Mouse (Mus musculus) embryonic facial prominence, embryonic 10.5 days (tissue): ENCODE measurements around the gene 4921511M17Rik. TPM values are rescaled to one million over a fixed set of nuclear protein-coding genes. Genes with fewer than 3 reads are reported as not detected.
"Not testable (repeated sequence)": the region's sequence is repeated elsewhere in the genome, so short reads cannot be mapped to it uniquely, and the experiment has no call there.

Experiments used
- DNase-seq: peaks from one replicate; pipeline ENCODE4 v3.0.0-alpha.2; 2017; ENCODE audit warnings: low spot score
- H3K27ac ChIP-seq: fragments of 300-500 bp; sonication (generic); replicated peaks from 2 replicates; pipeline ENCODE4 v1.5.1; 2016; ENCODE audit warnings: mild to moderate bottlenecking
- H3K27me3 ChIP-seq: fragments of 300-500 bp; sonication (generic); replicated peaks from 2 replicates; pipeline ENCODE4 v1.6.1; 2016; ENCODE audit warnings: low read depth, mild to moderate bottlenecking; ENCODE audit not compliant: poor library complexity, severe bottlenecking
- H3K36me3 ChIP-seq: fragments of 300-500 bp; sonication (generic); replicated peaks from 2 replicates; pipeline ENCODE4 v1.6.1; 2016; ENCODE audit warnings: mild to moderate bottlenecking, moderate library complexity
- H3K4me1 ChIP-seq: fragments of 300-500 bp; sonication (generic); 2 replicates; pipeline ENCODE4 v1.6.1; 2016
- H3K4me3 ChIP-seq: fragments of 300-500 bp; sonication (generic); 2 replicates; pipeline ENCODE4 v1.5.1; 2016; ENCODE audit warnings: mild to moderate bottlenecking, moderate library complexity
- H3K9me3 ChIP-seq: fragments of 300-500 bp; sonication (generic); 2 replicates; pipeline ENCODE4 v1.6.1; 2016; ENCODE audit warnings: mild to moderate bottlenecking
- WGBS: fragments of 180-500 bp; shearing (Covaris S2); methylation state at CpG from one replicate; pipeline ENCODE4 v1.1.7; 2016; 5-methylcytosine and 5-hydroxymethylcytosine counted together
- polyA plus RNA-seq: library from polyadenylated mRNA; unstranded; fragments of >200 nt; fragmentation: Nextera tagmentation; extraction: Ambion mirVana; gene quantifications from 2 replicates; pipeline ENCODE4 v1.2.1, GENCODE M21; 2016

Gene 4921511M17Rik
- not detected in 2 replicates for polyA plus RNA-seq

- not testable (repeated sequence) for H3K9me3 ChIP-seq, DNase-seq, H3K36me3 ChIP-seq, H3K27me3 ChIP-seq, H3K27ac ChIP-seq, H3K4me1 ChIP-seq, H3K4me3 ChIP-seq
Observed at GRCm38 (mm10) chrX:154033727-154034126, at the start of gene 4921511M17Rik. TSS of gene 4921511M17Rik (minus strand) at chrX:154033827.

GRCm38 (mm10) chrX:154054939-154055338, 21.3 kb upstream of the 4921511M17Rik start, which contains the start of gene Gm10057:
TSS of gene Gm10057 (minus strand) at chrX:154055039.
- H3K27ac ChIP-seq, H3K9me3 ChIP-seq, H3K36me3 ChIP-seq, H3K4me1 ChIP-seq, DNase-seq, H3K4me3 ChIP-seq, H3K27me3 ChIP-seq: not testable (repeated sequence)

GRCm38 (mm10) chrX:154012540-154012939, 21.1 kb downstream of the 4921511M17Rik start, which contains the start of gene Samt1:
TSS of gene Samt1 (minus strand) at chrX:154012640.
- H3K4me3 ChIP-seq, DNase-seq, H3K27me3 ChIP-seq, H3K9me3 ChIP-seq, H3K27ac ChIP-seq, H3K36me3 ChIP-seq, H3K4me1 ChIP-seq: not testable (repeated sequence)

- no CpG with 5 or more reads among the region's 2 CpGs for whole genome bisulfite sequencing
- not testable (repeated sequence) for H3K4me3 ChIP-seq, H3K9me3 ChIP-seq, H3K27ac ChIP-seq, H3K4me1 ChIP-seq, H3K36me3 ChIP-seq, H3K27me3 ChIP-seq, DNase-seq
Observed at GRCm38 (mm10) chrX:153976914-153977313, 56.7 kb downstream of the 4921511M17Rik start.

- H3K9me3 ChIP-seq, H3K4me3 ChIP-seq, H3K4me1 ChIP-seq, H3K27me3 ChIP-seq, H3K27ac ChIP-seq, DNase-seq, H3K36me3 ChIP-seq: not testable (repeated sequence)
- 19% methylated on average over 4 of the region's 4 CpGs for WGBS
Observed at GRCm38 (mm10) chrX:153976467-153976866, 57.2 kb downstream of the 4921511M17Rik start.

- 0 out of 2 replicates have a peak, but pooled peaks cover 2% of the 10 kb centered on the region for H3K9me3 ChIP-seq
- no peaks in the 10 kb centered on the region for H3K27me3 ChIP-seq
- no peak for DNase-seq
- H3K36me3 ChIP-seq, result no peaks in the 10 kb centered on the region
- no peaks in the 10 kb centered on the region for H3K4me1 ChIP-seq
- H3K27ac ChIP-seq, result no peak overlapping the region
- no peak overlapping the region for H3K4me3 ChIP-seq
- 13% methylated on average over 2 of the region's 2 CpGs for WGBS
Observed at GRCm38 (mm10) chrX:153974450-153974849, 59.2 kb downstream of the 4921511M17Rik start.

Other genes with a start within 250 kb of the 4921511M17Rik start
- gene Spin2c, start 201.6 kb downstream of the 4921511M17Rik start, polyA plus RNA-seq, result 41.0 and 49.4 TPM in 2 replicates
- not detected in 2 replicates for gene Samt1, start 21.2 kb downstream of the 4921511M17Rik start, polyA plus RNA-seq
- not detected in 2 replicates for gene Gm10057, start 21.2 kb upstream of the 4921511M17Rik start, polyA plus RNA-seq
- gene Gm15140, start 86.9 kb upstream of the 4921511M17Rik start, polyA plus RNA-seq, result not detected in 2 replicates